Comparison of ENCODE assay signal across 8 mouse cellular contexts in genomic region chr2:70568198-70568941, GRCm38 (mm10). TPM values are rescaled to one million over a fixed set of nuclear protein-coding genes. Genes with fewer than 3 reads are reported as not detected.
A peak's percentile ranks its signal among the peaks of the same experiment; 100 is the strongest.
DNase-seq lines count a peak whose midpoint lies in the region; ATAC-seq and TF ChIP-seq lines count a peak whose summit lies in the region.

No protein-coding gene starts in this region.

- no peak overlapping the region for H3K9ac ChIP-seq in embryonic facial prominence, embryonic 11.5 days (replicated peaks; ENCODE audit: low read length)

- no peak for TF ChIP-seq CTCF in left cerebral cortex, adult 2 months (IDR thresholded peaks at IDR 0.05)
- no peak for TF ChIP-seq CTCF in olfactory bulb, adult 2 months (IDR thresholded peaks at IDR 0.05; ENCODE audit: insufficient read depth, low read depth, low read length)

- peaks cover 56% of the 10 kb centered on the region for H3K27me3 ChIP-seq in embryonic facial prominence, embryonic 11.5 days (ENCODE audit: control insufficient read depth, insufficient read depth, low read length)

- ATAC-seq in embryonic facial prominence, embryonic 11.5 days (replicated peaks; ENCODE audit: insufficient number of reproducible peaks, low FRiP score, low TSS enrichment, low read depth) = no peak

- WGBS in embryonic facial prominence, embryonic 11.5 days = under 1% methylated on average over 34 of the region's 34 CpGs
- 1% methylated on average over 34 of the region's 34 CpGs for WGBS in olfactory bulb, adult 2 months

- intact Hi-C loops in left cerebral cortex, adult 2 months (cut with DNase I) = loop anchor here (5.0 kb wide), 1 partner anchor 91 kb away; no protein-coding TSS in a partner anchor
- intact Hi-C loops in gastrocnemius, postnatal 36 days (cut with DNase I) = no loop called here

- H3K4me1 ChIP-seq in embryonic facial prominence, embryonic 11.5 days (ENCODE audit: control insufficient read depth, insufficient read depth, low read length) = peaks cover 5% of the 10 kb centered on the region; the same call in 1 of the 2 replicates
- peaks cover 36% of the 10 kb centered on the region for H3K4me1 ChIP-seq in olfactory bulb, adult 2 months (ENCODE audit: control insufficient read depth, insufficient read depth, low read length)

- 0 out of 2 replicates have a peak, but pooled peaks have one; percentile 12 for TF ChIP-seq POLR2A in olfactory bulb, adult 2 months (IDR thresholded peaks at IDR 0.05; ENCODE audit: insufficient read depth, low read depth, low read length)

- H3K9me3 ChIP-seq in embryonic facial prominence, embryonic 11.5 days (replicated peaks; ENCODE audit: control insufficient read depth, low read length) = no peaks in the 10 kb centered on the region

- H3K27ac ChIP-seq in left cerebral cortex, adult 2 months = 0 out of 2 replicates have a peak overlapping the region, but pooled peaks have one; percentile 2
- H3K27ac ChIP-seq in embryonic facial prominence, embryonic 11.5 days (replicated peaks; ENCODE audit: low read depth, low read length) = no peak overlapping the region
- peak overlapping the region; percentile 97 for H3K27ac ChIP-seq in olfactory bulb, adult 2 months (ENCODE audit: insufficient read depth, low read depth, low read length)

- H3K36me3 ChIP-seq in embryonic facial prominence, embryonic 11.5 days (replicated peaks; ENCODE audit: control insufficient read depth, insufficient read depth, low read depth, low read length) = no peaks in the 10 kb centered on the region

- peak overlapping the region; percentile 41 for H3K4me2 ChIP-seq in embryonic facial prominence, embryonic 11.5 days (ENCODE audit: low read depth, low read length)

- no peak for DNase-seq in left cerebral cortex, adult 2 months (ENCODE audit: extremely low spot score in 1 of 2, low spot score in 2 of 2)
- DNase-seq in left cerebral cortex, adult 18-20 months (ENCODE audit: low spot score in 2 of 2) = no peak
- DNase-seq in embryonic facial prominence, embryonic 11.5 days (ENCODE audit: low spot score) = no peak
- peak; percentile 41 for DNase-seq in kidney, postnatal 14 days
- DNase-seq in urinary bladder, postnatal 10 days (ENCODE audit: low spot score) = no peak
- no peak for DNase-seq in urinary bladder, adult 2 months (ENCODE audit: low spot score)
- DNase-seq in gastrocnemius, postnatal 36 days = no peak

- H3K4me3 ChIP-seq in left cerebral cortex, adult 2 months = peak overlapping the region; percentile 1; the same call in 1 of the 2 replicates
- peak overlapping the region; percentile 21 for H3K4me3 ChIP-seq in embryonic facial prominence, embryonic 11.5 days (ENCODE audit: low read depth, low read length)
- H3K4me3 ChIP-seq in olfactory bulb, adult 2 months (ENCODE audit: insufficient read depth, low read depth, low read length) = peak overlapping the region; percentile 96

RNA-seq across cellular contexts. Expression of gene Gad1, which starts 15.5 kb away (rescaled TPM):
- 100 to 1,000 TPM; 374 to 427 TPM for total RNA-seq in left cerebral cortex, adult 2 months (2021)
- total RNA-seq in left cerebral cortex, adult 18-20 months (2021) = 100 to 1,000 TPM; 368 to 442 TPM
- polyA plus RNA-seq in embryonic facial prominence, embryonic 11.5 days (2014; fragmentation: Nextera tagmentation; extraction: Ambion mirVana) = 2.0 and 2.1 TPM in 2 replicates
- 475 and 527 TPM in 2 replicates for polyA plus RNA-seq in olfactory bulb, adult 2 months (2012; ENCODE audit: insufficient read depth, insufficient read length, low replicate concordance, missing spikeins)
- polyA plus RNA-seq in urinary bladder, adult 2 months (2012; rRNA removed) = 0.12 TPM in 1 of 2 replicates, not detected in the other
- total RNA-seq in gastrocnemius, postnatal 36 days (2021) = 1 to 10 TPM; 1.1 to 1.6 TPM

RNA-seq across cellular contexts. Expression of gene Erich2, which starts 59.8 kb away (rescaled TPM):
- total RNA-seq in left cerebral cortex, adult 2 months (2021) = under 1 TPM in 1 of 2 experiments, not detected in 1; 0.38 TPM
- total RNA-seq in left cerebral cortex, adult 18-20 months (2021) = under 1 TPM; 0.61 to 0.91 TPM
- 0.67 and 1.4 TPM in 2 replicates for polyA plus RNA-seq in embryonic facial prominence, embryonic 11.5 days (2014; fragmentation: Nextera tagmentation; extraction: Ambion mirVana)
- polyA plus RNA-seq in olfactory bulb, adult 2 months (2012; ENCODE audit: insufficient read depth, insufficient read length, low replicate concordance, missing spikeins) = not detected in 2 replicates
- 0.78 and 1.3 TPM in 2 replicates for polyA plus RNA-seq in urinary bladder, adult 2 months (2012; rRNA removed)
- not detected for total RNA-seq in gastrocnemius, postnatal 36 days (2021)

Comparison
In these comparisons a context has a peak if more than half of its experiments do, and no peak if none do; other contexts are left out.
1. H3K4me3 ChIP-seq: peak in every context shown above with its lines; median percentile 96 in olfactory bulb, adult 2 months; 21 in embryonic facial prominence, embryonic 11.5 days; 1 in left cerebral cortex, adult 2 months.
2. RNA of gene Gad1, which starts 15.5 kb away (total RNA-seq): 368 to 442 TPM in left cerebral cortex, adult 18-20 months and 374 to 427 TPM in left cerebral cortex, adult 2 months; 1.1 to 1.6 TPM in gastrocnemius, postnatal 36 days; every median in the first group is over 100 times any median in the second.